Mouse (Mus musculus) forebrain, postnatal 0 days (tissue): ENCODE measurements around the gene A830018L16Rik. TPM values are rescaled to one million over a fixed set of nuclear protein-coding genes. Genes with fewer than 3 reads are reported as not detected.
A peak's percentile ranks its signal among the peaks of the same experiment; 100 is the strongest.
"Not testable (repeated sequence)": the region's sequence is repeated elsewhere in the genome, so short reads cannot be mapped to it uniquely, and the experiment has no call there.

Experiments used
- ATAC-seq: fragments of 200-750 bp; cut with Nextera tagmentation; 2 replicates; pipeline ENCODE4 v1.8.0; 2017; ENCODE audit warnings: mild to moderate bottlenecking, moderate library complexity
- DNase-seq: peaks from one replicate; pipeline ENCODE4 v3.0.0-alpha.2; 2015
- H3K27ac ChIP-seq: fragments of 300-500 bp; sonication (generic); 2 replicates; pipeline ENCODE4 v1.5.1; 2014; ENCODE audit warnings: low read depth, mild to moderate bottlenecking, antibody characterized with exemption, low read length, moderate library complexity, mixed read lengths
- H3K27me3 ChIP-seq: fragments of 300-500 bp; sonication (generic); 2 replicates; pipeline ENCODE4 v1.6.1; 2014; ENCODE audit warnings: mild to moderate bottlenecking, low read length, mixed read lengths; ENCODE audit not compliant: insufficient read depth
- H3K36me3 ChIP-seq: fragments of 300-500 bp; sonication (generic); 2 replicates; pipeline ENCODE4 v1.6.1; 2014; ENCODE audit warnings: mild to moderate bottlenecking, moderate library complexity; ENCODE audit not compliant: insufficient read depth
- H3K4me1 ChIP-seq: fragments of 300-500 bp; sonication (generic); 2 replicates; pipeline ENCODE4 v1.6.1; 2014; ENCODE audit warnings: antibody characterized with exemption; ENCODE audit not compliant: insufficient read depth
- H3K4me2 ChIP-seq: fragments of 300-500 bp; sonication (generic); 2 replicates; pipeline ENCODE4 v1.6.1; 2014; ENCODE audit warnings: low read depth, mild to moderate bottlenecking, moderate library complexity
- H3K4me3 ChIP-seq: fragments of 300-500 bp; sonication (generic); 2 replicates; pipeline ENCODE4 v1.5.1; 2014; ENCODE audit warnings: low read depth, low read length, mixed read lengths
- H3K9ac ChIP-seq: fragments of 300-500 bp; sonication (generic); 2 replicates; pipeline ENCODE4 v1.6.1; 2014; ENCODE audit warnings: mild to moderate bottlenecking
- H3K9me3 ChIP-seq: fragments of 300-500 bp; sonication (generic); 2 replicates; pipeline ENCODE4 v1.6.1; 2016; ENCODE audit warnings: low read length
- CTCF ChIP-seq: sonication (generic); IDR thresholded peaks from 2 replicates; pipeline ENCODE4 v1.5.1; 2016; ENCODE audit warnings: antibody characterized with exemption, control low read depth, low read depth
- WGBS: fragments of 180-500 bp; shearing (Covaris S2); extraction: QIAGEN DNeasy Blood & Tissue Kit; methylation state at CpG from one replicate; pipeline ENCODE4 v1.1.7; 2014; 5-methylcytosine and 5-hydroxymethylcytosine counted together
- polyA plus RNA-seq: library from polyadenylated mRNA; unstranded; fragments of >200 nt; fragmentation: Nextera tagmentation; extraction: Ambion mirVana; gene quantifications from 2 replicates; pipeline ENCODE4 v1.2.1, GENCODE M21; 2015
- total RNA-seq: library from RNA; depleted of rRNA; stranded (reverse); fragments of >200 nt; gene quantifications from 2 replicates; pipeline ENCODE4 v1.2.3, GENCODE M21; 2014

Gene A830018L16Rik
- total and polyA plus RNA-seq, 2 experiments from 2014 or later = 18.3 to 32.1 TPM

DNA sequence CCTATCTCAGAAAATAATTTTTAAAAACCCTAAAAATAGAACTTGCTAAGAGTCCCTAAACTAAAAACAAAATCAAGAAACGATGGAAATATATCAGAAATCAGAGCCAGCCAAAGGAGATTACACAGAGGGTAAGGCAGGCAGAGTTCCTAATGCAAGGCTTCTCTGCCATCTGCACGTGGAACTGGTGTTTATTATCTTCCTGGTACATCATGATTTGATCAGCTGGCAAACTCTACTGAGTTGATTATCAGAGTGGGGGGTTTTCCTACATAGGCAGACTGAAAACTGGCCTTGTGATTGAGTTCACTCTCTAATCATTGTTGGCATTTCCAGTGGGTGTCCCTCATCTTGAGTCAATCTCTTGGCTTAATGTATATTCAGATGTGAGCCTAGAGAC is 583.7 kb downstream of the A830018L16Rik start:
- Histone ChIP-seq H3K4me2 (no peak overlapping the region), H3K4me1 (no peaks in the 10 kb centered on the region), H3K27ac (no peak overlapping the region), H3K9me3 (no peaks in the 10 kb centered on the region), H3K27me3 (no peaks in the 10 kb centered on the region), H3K4me3 (no peak overlapping the region), H3K36me3 (no peaks in the 10 kb centered on the region), H3K9ac (no peak overlapping the region)
- WGBS = 47% methylated on average over 2 of the region's 2 CpGs
- TF ChIP-seq CTCF = no peak
- no peak for DNase-seq
- no peak for ATAC-seq

DNA sequence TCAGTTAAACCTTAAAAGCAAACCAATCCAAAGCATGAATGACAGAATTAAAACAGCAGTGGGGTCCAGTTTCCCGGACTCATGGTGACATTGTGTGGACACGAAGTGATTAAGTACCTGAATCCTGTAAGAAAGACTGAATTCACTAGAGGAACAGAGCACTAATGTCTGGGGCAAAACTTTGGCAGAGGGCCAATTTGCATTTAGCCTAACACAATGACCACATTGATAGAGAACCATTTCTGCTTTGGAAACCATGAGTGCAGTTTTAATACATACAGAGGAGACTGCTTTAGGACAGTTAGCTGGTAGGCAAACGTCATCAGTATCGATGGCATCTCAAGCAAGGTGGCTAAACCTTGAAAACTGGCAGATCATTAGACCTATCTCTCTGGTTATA is 586.7 kb downstream of the A830018L16Rik start:
- TF ChIP-seq CTCF = no peak
- 8% methylated on average over 4 of the region's 4 CpGs for WGBS
- Histone ChIP-seq H3K4me1 (no peaks in the 10 kb centered on the region), H3K4me3 (no peak overlapping the region), H3K27ac (no peak overlapping the region), H3K27me3 (no peaks in the 10 kb centered on the region), H3K9ac (no peak overlapping the region), H3K9me3 (no peaks in the 10 kb centered on the region), H3K4me2 (no peak overlapping the region), H3K36me3 (no peaks in the 10 kb centered on the region)
- ATAC-seq = no peak
- DNase-seq = peak; percentile 17

DNA sequence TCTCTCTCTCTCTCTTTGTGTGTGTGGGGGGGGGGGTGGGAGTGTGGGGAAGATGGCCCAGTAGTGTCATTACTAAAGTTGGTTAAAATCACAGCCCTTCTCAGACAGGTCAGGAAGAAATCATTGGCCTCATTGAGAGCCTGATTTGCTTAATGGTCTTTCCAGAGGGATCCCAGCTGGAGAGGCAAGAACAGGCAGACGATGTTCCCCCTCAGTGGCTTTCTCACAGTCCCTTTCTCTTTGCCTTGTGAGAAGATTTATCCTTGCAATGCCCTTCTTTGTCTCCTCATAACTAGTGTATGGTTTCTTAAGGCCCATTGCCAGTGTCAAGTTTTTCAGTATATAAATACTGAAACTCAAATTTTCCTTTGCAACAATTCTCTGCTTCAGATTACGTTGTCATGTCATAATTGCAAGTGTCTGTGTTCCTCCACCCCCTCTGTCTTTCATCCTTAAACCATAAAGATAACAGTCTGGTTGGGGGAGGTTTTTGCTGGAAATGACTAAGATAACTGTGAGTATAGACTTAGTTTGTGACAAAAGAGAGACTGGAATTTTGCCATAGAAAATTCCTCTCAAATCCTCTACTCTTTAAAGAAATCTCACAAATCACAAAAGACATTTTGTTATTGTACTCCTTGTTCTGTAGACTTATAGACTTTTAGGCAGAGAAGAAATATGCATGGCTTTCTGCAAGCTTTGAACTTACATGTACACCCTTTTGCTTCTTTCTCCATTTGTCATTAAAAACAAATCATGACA is 595.1 kb downstream of the A830018L16Rik start:
- DNase-seq = no peak
- H3K27ac ChIP-seq = no peak overlapping the region; the same call in 1 of the 2 replicates
- no peak overlapping the region for H3K4me3 ChIP-seq
- no peaks in the 10 kb centered on the region for H3K36me3 ChIP-seq
- H3K9me3 ChIP-seq = no peaks in the 10 kb centered on the region
- H3K4me2 ChIP-seq = no peak overlapping the region
- H3K27me3 ChIP-seq = no peaks in the 10 kb centered on the region
- WGBS = 29% methylated on average over 2 of the region's 2 CpGs
- no peak for ATAC-seq
- no peak for TF ChIP-seq CTCF
- no peak overlapping the region for H3K9ac ChIP-seq
- no peaks in the 10 kb centered on the region for H3K4me1 ChIP-seq

DNA sequence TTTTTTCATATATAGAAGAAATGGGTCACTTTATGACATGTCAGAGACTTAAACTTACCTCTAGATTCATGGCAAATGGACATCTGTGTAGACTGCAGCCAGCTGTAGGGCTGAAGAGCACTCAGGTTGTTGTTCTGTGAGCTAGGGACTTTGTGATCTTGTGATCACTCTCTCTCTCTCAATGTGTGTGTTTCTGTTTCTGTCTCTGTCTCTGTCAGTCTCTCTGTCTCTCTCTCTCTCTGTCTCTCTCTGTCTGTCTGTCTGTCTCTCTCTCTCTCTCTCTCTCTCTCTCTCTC is 595.6 kb downstream of the A830018L16Rik start:
- no peaks in the 10 kb centered on the region for H3K9me3 ChIP-seq
- H3K4me3 ChIP-seq = no peak overlapping the region
- no peaks in the 10 kb centered on the region for H3K36me3 ChIP-seq
- ATAC-seq (no peak), DNase-seq (no peak)
- H3K27me3 ChIP-seq = no peaks in the 10 kb centered on the region
- H3K4me1 ChIP-seq = no peaks in the 10 kb centered on the region
- TF ChIP-seq CTCF = no peak
- no peak overlapping the region for H3K9ac ChIP-seq
- H3K4me2 ChIP-seq = no peak overlapping the region
- no peak overlapping the region for H3K27ac ChIP-seq

DNA sequence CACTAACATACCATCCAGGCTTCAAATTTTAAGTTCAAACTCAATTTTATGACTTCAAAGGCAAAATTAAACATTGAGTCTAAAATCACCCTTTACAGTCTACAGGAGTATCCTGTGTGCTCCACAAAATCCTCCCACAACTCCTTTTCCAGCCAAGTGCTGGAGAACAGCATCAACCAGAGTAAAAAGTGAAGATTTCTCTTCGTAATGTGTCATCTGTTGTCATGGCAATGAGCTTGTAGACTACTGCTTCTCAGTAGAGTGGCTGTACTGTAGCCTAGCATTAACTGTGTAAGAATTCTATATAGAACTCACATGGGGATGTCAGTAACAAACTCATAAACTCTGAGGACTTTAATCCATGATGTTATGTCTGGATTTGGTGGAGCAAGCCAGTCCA is 596.7 kb downstream of the A830018L16Rik start:
- 50% methylated on average over 1 of the region's 1 CpGs for WGBS
- H3K4me3 ChIP-seq = no peak overlapping the region
- no peaks in the 10 kb centered on the region for H3K36me3 ChIP-seq
- no peaks in the 10 kb centered on the region for H3K27me3 ChIP-seq
- H3K4me1 ChIP-seq = no peaks in the 10 kb centered on the region
- H3K9me3 ChIP-seq = no peaks in the 10 kb centered on the region
- no peak overlapping the region for H3K4me2 ChIP-seq
- TF ChIP-seq CTCF = no peak
- peak; percentile 41 for DNase-seq
- no peak overlapping the region for H3K9ac ChIP-seq
- H3K27ac ChIP-seq = no peak overlapping the region
- peak; percentile 87 for ATAC-seq

DNA sequence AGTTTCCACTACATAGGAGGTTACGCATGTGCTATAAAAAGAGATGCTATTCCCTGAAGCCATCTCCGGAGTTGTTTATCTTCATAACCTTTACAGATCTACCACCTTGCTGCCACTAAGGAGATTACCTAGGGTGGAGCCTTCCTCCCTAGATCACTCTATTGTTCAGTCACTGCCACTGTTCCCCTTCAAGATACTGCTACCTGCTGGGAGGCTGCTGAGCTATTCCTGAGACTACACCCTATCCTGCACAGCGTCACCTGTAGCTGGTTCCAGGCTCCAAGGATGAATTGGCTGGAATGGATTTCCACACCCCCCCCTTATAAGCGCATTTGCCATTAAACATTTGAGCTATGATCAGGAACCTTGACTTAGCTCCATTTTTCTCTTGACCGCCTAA is 606.7 kb downstream of the A830018L16Rik start:
- not testable (repeated sequence) for H3K4me2 ChIP-seq, DNase-seq, H3K36me3 ChIP-seq, ATAC-seq, H3K27ac ChIP-seq, H3K4me1 ChIP-seq, H3K27me3 ChIP-seq, H3K4me3 ChIP-seq, H3K9ac ChIP-seq, H3K9me3 ChIP-seq
- 87% methylated on average over 5 of the region's 5 CpGs for WGBS
